Mouse (Mus musculus) ovary, postnatal 14 days (tissue): ENCODE results near the gene Stk19.

Source experiments
- DNase-seq: peaks from one replicate; pipeline ENCODE4 v3.0.0; 2022; ENCODE audit warnings: low spot score

The Stk19 gene

GRCm38 (mm10) chr17:34836856-34837221 lies at the start of gene Stk19, which contains the start of gene Dxo:
Gene Stk19 (minus strand): TSS chr17:34836945.
Gene Dxo (plus strand): TSS chr17:34837019.
- peak; percentile 96 for DNase-seq

- no peak for DNase-seq
Measured at GRCm38 (mm10) chr17:34885615-34886014, 48.9 kb upstream of the Stk19 start.

DNA sequence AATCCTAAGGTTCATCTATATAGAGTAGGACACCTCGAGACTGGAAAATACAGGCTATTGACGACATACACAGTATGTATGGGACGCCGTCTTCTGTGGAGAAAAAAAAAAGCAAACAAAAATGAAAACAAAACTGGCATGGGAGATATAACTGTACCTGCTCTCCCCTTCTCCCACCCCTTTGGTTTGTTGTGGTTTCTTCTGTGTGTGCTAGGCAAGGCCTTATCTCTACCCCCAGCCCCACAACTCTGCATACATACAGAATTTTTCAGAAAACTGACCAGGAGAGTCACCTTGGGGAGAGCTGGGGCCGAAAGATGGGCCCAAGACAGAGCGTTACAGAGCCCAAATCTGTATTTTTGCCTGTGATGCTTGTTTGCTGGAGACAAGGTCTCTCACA lies 48.0 kb upstream of the Stk19 start:
- no peak for DNase-seq

GRCm38 (mm10) chr17:34883332-34883731 lies 46.6 kb upstream of the Stk19 start:
- no peak for DNase-seq

GRCm38 (mm10) chr17:34881683-34882310 lies 45.1 kb upstream of the Stk19 start, which contains the start of gene Gm20547:
Gene Gm20547 (minus strand): TSS chr17:34882042.
- no peak for DNase-seq

- DNase-seq, result no peak
Measured at GRCm38 (mm10) chr17:34881166-34881565, 44.4 kb upstream of the Stk19 start.

- DNase-seq, result no peak
Measured at GRCm38 (mm10) chr17:34879336-34879879, 42.7 kb upstream of the Stk19 start, which contains the start of gene Zbtb12. Gene Zbtb12 (plus strand): TSS chr17:34879483.

DNA sequence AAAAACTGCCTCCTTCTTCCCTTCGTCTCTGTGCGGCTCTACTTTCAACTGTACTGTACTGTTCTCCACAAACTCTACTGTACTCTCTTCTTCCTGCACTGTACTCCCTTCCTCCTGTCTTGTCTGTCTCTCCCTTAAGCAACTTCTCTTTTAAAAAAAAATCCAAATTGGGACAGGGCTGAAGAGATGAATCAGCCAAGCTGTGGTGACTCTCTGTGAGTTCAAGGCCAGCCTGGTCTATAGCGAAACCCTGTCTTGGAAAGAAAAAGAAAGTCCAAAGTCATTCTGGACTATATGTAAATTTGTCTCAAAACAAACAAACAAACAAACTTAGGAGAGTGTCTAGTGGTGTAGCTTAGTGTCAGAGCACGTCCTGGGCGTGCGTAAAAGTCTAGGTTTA lies 37.6 kb upstream of the Stk19 start:
- DNase-seq, result no peak

DNA sequence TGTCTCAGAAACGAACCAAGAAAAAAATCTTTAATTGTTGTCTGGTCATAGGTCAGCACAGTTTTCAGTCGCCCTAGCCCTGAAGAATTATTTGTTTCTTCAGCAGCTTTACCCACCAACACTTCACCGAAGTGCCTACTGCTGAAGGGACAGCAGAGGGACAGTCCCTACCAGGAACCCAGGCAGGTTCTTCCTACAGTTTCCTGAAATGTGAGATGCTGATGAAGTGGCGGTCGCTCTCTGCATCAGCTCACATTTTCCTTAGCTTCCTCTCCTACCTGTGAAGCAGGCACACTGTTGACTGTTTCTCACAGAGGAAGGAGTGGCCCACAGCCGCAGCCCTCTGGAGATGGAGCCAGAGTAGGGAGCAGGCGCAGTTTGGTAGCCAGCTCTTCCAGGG lies 29.2 kb upstream of the Stk19 start:
- DNase-seq, result no peak

- no peak for DNase-seq
Measured at GRCm38 (mm10) chr17:34862416-34863081, 25.8 kb upstream of the Stk19 start, which contains the start of gene Cfb. Gene Cfb (minus strand): TSS chr17:34862518.

DNA sequence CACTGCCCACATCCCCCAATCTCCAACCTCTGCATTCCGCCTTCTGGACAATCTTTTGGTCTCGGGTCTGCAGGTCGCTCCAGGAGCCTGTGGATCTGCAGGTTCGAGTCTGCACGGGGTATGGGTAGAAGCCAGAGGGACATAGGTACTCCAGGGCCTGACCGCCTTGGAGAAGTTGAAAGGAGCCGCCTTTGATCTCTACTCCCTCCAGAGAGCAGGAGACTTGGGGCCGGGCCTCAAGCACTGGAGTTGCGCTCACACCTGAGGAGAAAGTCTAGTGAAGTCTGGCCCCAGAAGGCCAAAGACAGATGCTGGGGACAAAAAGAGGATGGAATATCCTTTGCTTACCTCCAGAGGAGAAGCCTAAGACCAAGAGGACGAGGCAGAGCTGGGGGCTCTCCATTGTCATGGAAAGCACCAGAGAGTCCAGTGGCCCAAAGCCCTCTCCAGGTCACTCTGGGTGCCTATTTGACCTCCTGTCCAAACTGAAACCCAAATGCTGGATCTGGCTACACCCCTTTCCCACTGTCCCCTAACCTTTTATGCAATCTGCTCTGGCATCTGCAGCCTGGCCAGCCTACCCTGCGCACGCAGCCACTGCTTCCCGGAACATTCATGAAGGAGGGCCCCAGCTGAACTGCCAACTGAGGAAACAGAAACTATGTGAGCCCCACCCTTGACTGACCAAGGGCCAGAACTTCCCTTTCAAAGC lies 25.1 kb upstream of the Stk19 start:
- no peak for DNase-seq

- no peak for DNase-seq
Measured at GRCm38 (mm10) chr17:34860514-34860913, 23.8 kb upstream of the Stk19 start.

DNA sequence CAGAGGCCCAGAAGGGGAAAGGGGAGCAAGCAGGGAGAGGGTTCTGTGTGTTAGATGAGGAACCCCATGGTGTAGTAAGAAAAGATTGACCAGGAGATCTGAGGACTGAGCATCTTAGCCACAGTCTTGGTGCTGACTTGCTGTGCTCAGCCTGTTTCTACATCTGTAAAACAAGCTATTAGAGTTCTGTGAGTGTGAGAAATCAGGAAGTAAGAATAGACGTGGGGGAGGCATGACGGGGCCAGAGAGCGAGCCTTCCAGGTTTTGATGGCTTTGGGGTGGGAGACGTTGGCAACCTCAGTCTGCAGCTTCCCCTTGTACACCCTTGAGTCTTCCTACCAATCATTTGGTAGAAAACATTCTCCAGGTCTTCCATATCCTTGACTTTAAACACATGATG lies 21.9 kb upstream of the Stk19 start:
- no peak for DNase-seq

- peak; percentile 47 for DNase-seq
Measured at GRCm38 (mm10) chr17:34855825-34856224, 19.1 kb upstream of the Stk19 start.

- no peak for DNase-seq
Measured at GRCm38 (mm10) chr17:34854761-34855160, 18.0 kb upstream of the Stk19 start.

- DNase-seq, result no peak
Measured at GRCm38 (mm10) chr17:34853511-34853910, 16.8 kb upstream of the Stk19 start.

DNA sequence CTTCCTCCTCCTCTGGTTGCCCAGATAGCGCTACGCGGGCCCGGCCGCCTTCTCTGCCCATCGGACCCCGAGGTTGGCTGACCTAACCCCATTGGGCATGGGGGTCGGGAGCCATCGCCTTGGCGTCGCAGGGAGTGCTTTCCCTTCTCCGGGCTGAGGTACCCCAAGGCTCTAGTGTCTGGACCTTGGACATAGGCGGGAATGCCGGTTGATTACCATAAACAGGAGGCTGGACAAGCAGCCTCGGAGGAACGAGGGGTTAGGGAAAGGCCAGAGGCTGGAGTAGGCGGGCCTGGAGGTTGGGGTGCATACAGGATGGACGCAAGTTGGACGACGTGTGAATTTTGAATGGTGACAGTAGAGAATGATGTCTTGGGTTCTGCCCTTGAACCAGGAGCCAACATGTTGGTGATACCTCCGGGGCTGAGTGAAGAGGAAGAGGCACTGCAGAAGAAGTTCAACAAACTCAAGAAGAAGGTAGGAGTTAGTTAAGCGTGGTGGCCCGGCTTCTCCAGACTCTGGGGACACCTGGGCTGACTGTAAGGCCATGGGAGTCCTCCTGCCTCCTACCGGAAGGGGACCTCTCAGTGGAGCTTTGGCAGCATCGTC lies 13.9 kb upstream of the Stk19 start:
- DNase-seq, result no peak

- DNase-seq, result peak; percentile 97
Measured at GRCm38 (mm10) chr17:34849722-34850516, 13.2 kb upstream of the Stk19 start, which contains the start of the genes Skiv2l and Nelfe. Gene Skiv2l (minus strand): TSS chr17:34850210. Gene Nelfe (plus strand): TSS chr17:34850391.

GRCm38 (mm10) chr17:34847615-34848014 lies 10.9 kb upstream of the Stk19 start:
- no peak for DNase-seq

- no peak for DNase-seq
Measured at GRCm38 (mm10) chr17:34847192-34847591, 10.4 kb upstream of the Stk19 start.

DNA sequence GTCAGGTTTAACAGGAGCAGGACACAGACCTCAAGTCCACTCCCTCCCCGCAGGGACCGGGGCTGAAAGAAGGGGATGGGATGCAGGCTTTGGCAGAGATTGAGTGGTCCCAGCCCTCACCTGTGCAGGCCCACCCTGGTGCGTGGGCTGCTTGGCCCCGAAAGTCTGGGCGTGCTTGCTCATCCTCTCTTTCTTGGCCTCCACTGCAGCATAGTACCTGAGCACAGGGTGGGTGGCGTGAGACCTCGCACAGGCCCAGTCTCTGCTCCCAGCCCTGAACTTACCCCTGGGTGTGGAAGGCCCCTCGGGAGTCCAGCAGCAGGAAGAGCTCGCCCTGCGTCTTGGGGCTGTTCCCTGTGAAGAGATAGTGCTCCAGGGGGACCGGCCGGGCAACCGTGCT lies 8.1 kb upstream of the Stk19 start:
- no peak for DNase-seq
